Mouse (Mus musculus): ENCODE measurements around the gene Gabarap. TPM values are rescaled to one million over a fixed set of nuclear protein-coding genes. Genes with fewer than 3 reads are reported as not detected.

Gabarap gene
- total and polyA plus RNA-seq, 3 experiments = 189 to 352 (median 213) TPM

GRCm38 (mm10) chr11:69970222-69970621, 20.7 kb upstream of the Gabarap start (continued):
- no peak for TF ChIP-seq MAFK (IDR thresholded peaks at IDR 0.05; ENCODE audit: insufficient replicate concordance, low read length)
- TF ChIP-seq ZKSCAN1 (IDR thresholded peaks at IDR 0.05; ENCODE audit: borderline replicate concordance, low read depth, low read length) = no peak
- no peak for TF ChIP-seq RAD21 (IDR thresholded peaks at IDR 0.05; ENCODE audit: low read depth, low read length)
- no peak for TF ChIP-seq USF1 (IDR thresholded peaks at IDR 0.05; ENCODE audit: low read depth, low read length)
- peak; percentile 52; the same call in 1 of the 2 replicates for TF ChIP-seq POLR2AphosphoS2 (IDR thresholded peaks at IDR 0.05; ENCODE audit: low read depth, low read length)
- TF ChIP-seq SMC3 (IDR thresholded peaks at IDR 0.05; ENCODE audit: low read depth, low read length) = no peak
- TF ChIP-seq UBTF (IDR thresholded peaks at IDR 0.05; ENCODE audit: low read depth, low read length) = no peak
- no peak for TF ChIP-seq ZMIZ1 (IDR thresholded peaks at IDR 0.05; ENCODE audit: low read depth, low read length)
- no peak for TF ChIP-seq TBP (conservative IDR thresholded peaks at IDR 0.05; ENCODE audit: low read depth, low read length)
- peak; percentile 33; the same call in 1 of the 2 replicates for TF ChIP-seq JUN (IDR thresholded peaks at IDR 0.05; ENCODE audit: insufficient read depth, low read depth, low read length)
- no peak for TF ChIP-seq USF2 (conservative IDR thresholded peaks at IDR 0.05; ENCODE audit: low read depth, low read length)
- TF ChIP-seq TCF12 (IDR thresholded peaks at IDR 0.05; ENCODE audit: low read depth, low read length) = peak; percentile 70

GRCm38 (mm10) chr11:69970775-69971174, 20.2 kb upstream of the Gabarap start:
- H3K36me3 ChIP-seq (replicated peaks in 1 of 2; ENCODE audit: control insufficient read depth in 1 of 2, insufficient read depth in 1 of 2, low read length in 1 of 2) = peaks cover 44 to 73% of the 10 kb centered on the region in 2 experiments
- H3K27ac ChIP-seq (ENCODE audit: insufficient read depth, low read depth) = peak overlapping the region; percentile 81
- in situ Hi-C loops (cut with MboI; ENCODE audit: low pct_ligation_motif_present, low pct_unique_long_range_greater_than_20kb, low sequenced_read_pairs) (no loop called here), dilution Hi-C loops (cut with MboI; ENCODE audit: extremely low pct_ligation_motif_present, extremely low pct_unique_long_range_greater_than_20kb, low sequenced_read_pairs) (no loop called here)
- no peaks in the 10 kb centered on the region for H3K27me3 ChIP-seq (replicated peaks)
- peak; percentile 66 for DNase-seq (ENCODE audit: extremely low read depth)
- H3K4me3 ChIP-seq (replicated peaks in 1 of 3; ENCODE audit: low read depth in 2 of 3, low read length in 2 of 3, poor library complexity in 1 of 3) = peak overlapping the region in 1 of 3 experiments; percentile 1
- H3K4me2 ChIP-seq (ENCODE audit: insufficient read depth, low read depth, poor library complexity, severe bottlenecking) = peak overlapping the region; percentile 52
- TF ChIP-seq ZNF384 (IDR thresholded peaks at IDR 0.05; ENCODE audit: low read depth, low read length) (peak; percentile 65), PAX5 (IDR thresholded peaks at IDR 0.05; ENCODE audit: low read length) (no peak), GABPA (IDR thresholded peaks at IDR 0.05; ENCODE audit: insufficient replicate concordance, low read depth, low read length) (no peak), BHLHE40 (IDR thresholded peaks at IDR 0.05; ENCODE audit: low read depth, low read length) (no peak)
- no peak overlapping the region for H3K9ac ChIP-seq (ENCODE audit: insufficient read depth, low read depth)
- H3K79me2 ChIP-seq (replicated peaks; ENCODE audit: control insufficient read depth, extremely low read depth, insufficient read depth, poor library complexity, severe bottlenecking) = 0 out of 2 replicates have a peak, but pooled peaks cover 2% of the 10 kb centered on the region
- peaks cover 14 to 49% of the 10 kb centered on the region in 2 experiments for H3K4me1 ChIP-seq (ENCODE audit: control insufficient read depth in 1 of 2, insufficient read depth in 2 of 2)
- peaks cover 12% of the 10 kb centered on the region for H3K9me3 ChIP-seq (replicated peaks; ENCODE audit: low read length)

GRCm38 (mm10) chr11:69974907-69975306, 16.0 kb upstream of the Gabarap start:
- peaks cover 12 to 44% of the 10 kb centered on the region in 2 experiments for H3K4me1 ChIP-seq (ENCODE audit: control insufficient read depth in 1 of 2, insufficient read depth in 2 of 2)
- no peak for TF ChIP-seq PAX5 (IDR thresholded peaks at IDR 0.05; ENCODE audit: low read length)
- no peak for TF ChIP-seq MAZ (IDR thresholded peaks at IDR 0.05; ENCODE audit: low read depth, low read length)
- TF ChIP-seq RCOR1 (conservative IDR thresholded peaks at IDR 0.05; ENCODE audit: low read depth, low read length) = no peak
- TF ChIP-seq IRF4 (IDR thresholded peaks at IDR 0.05; ENCODE audit: low read depth, low read length) = no peak
- no peak for TF ChIP-seq MAFK (IDR thresholded peaks at IDR 0.05; ENCODE audit: insufficient replicate concordance, low read length)
- no peak for TF ChIP-seq ELF1 (IDR thresholded peaks at IDR 0.05; ENCODE audit: low read depth, low read length)
- no peak for TF ChIP-seq MXI1 (IDR thresholded peaks at IDR 0.05; ENCODE audit: low read depth, low read length)
- TF ChIP-seq NRF1 (IDR thresholded peaks at IDR 0.05; ENCODE audit: low read depth, low read length) = no peak
- no peak for TF ChIP-seq EP300 (IDR thresholded peaks at IDR 0.05; ENCODE audit: low read length)
- no peak for TF ChIP-seq ZNF384 (IDR thresholded peaks at IDR 0.05; ENCODE audit: low read depth, low read length)
- no peak for TF ChIP-seq SIN3A (IDR thresholded peaks at IDR 0.05; ENCODE audit: low read length)
- no peak for TF ChIP-seq HCFC1 (IDR thresholded peaks at IDR 0.05; ENCODE audit: low read depth, low read length)
- no peaks in the 10 kb centered on the region for H3K27me3 ChIP-seq (replicated peaks)
- H3K36me3 ChIP-seq (replicated peaks in 1 of 2; ENCODE audit: control insufficient read depth in 1 of 2, insufficient read depth in 1 of 2, low read length in 1 of 2) = peaks cover 47 to 75% of the 10 kb centered on the region in 2 experiments
- H3K27ac ChIP-seq (ENCODE audit: insufficient read depth, low read depth) = no peak overlapping the region
- H3K79me2 ChIP-seq (replicated peaks; ENCODE audit: control insufficient read depth, extremely low read depth, insufficient read depth, poor library complexity, severe bottlenecking) = peaks cover 16% of the 10 kb centered on the region
- in situ Hi-C loops (cut with MboI; ENCODE audit: low pct_ligation_motif_present, low pct_unique_long_range_greater_than_20kb, low sequenced_read_pairs) (no loop called here), dilution Hi-C loops (cut with MboI; ENCODE audit: extremely low pct_ligation_motif_present, extremely low pct_unique_long_range_greater_than_20kb, low sequenced_read_pairs) (no loop called here)
- H3K4me2 ChIP-seq (ENCODE audit: insufficient read depth, low read depth, poor library complexity, severe bottlenecking) = no peak overlapping the region
- H3K4me3 ChIP-seq (replicated peaks in 1 of 3; ENCODE audit: low read depth in 2 of 3, low read length in 2 of 3, poor library complexity in 1 of 3) = no peak overlapping the region
- H3K9ac ChIP-seq (ENCODE audit: insufficient read depth, low read depth) = no peak overlapping the region
- H3K9me3 ChIP-seq (replicated peaks; ENCODE audit: low read length) = peaks cover 2% of the 10 kb centered on the region
- DNase-seq (ENCODE audit: extremely low read depth) = no peak
